Mouse (Mus musculus) liver, adult 2 months (tissue): ENCODE data around the gene Lrig1. TPM values are rescaled to one million over a fixed set of nuclear protein-coding genes. Genes with fewer than 3 reads are reported as not detected.

Source experiments
- DNase-seq: peaks from one replicate; pipeline ENCODE4 v3.0.0-alpha.2; 2011; ENCODE audit warnings: low read depth, low spot score; ENCODE audit errors: extremely low read depth
- H3K27ac ChIP-seq: fragments of 200-500 bp; replicated peaks from 2 replicates; pipeline ENCODE4 v1.5.1; 2012; ENCODE audit warnings: low read depth, mild to moderate bottlenecking, control low read depth, inconsistent platforms, low read length; ENCODE audit not compliant: insufficient read depth
- H3K27me3 ChIP-seq: fragments of 200-500 bp; 2 replicates; pipeline ENCODE4 v1.6.1; 2012; ENCODE audit warnings: mild to moderate bottlenecking, moderate library complexity, low read length, inconsistent platforms; ENCODE audit not compliant: control insufficient read depth, insufficient read depth
- H3K36me3 ChIP-seq: fragments of 200-500 bp; 2 replicates; pipeline ENCODE4 v1.6.1; 2012; ENCODE audit warnings: low read length, inconsistent platforms; ENCODE audit not compliant: control insufficient read depth, insufficient read depth
- H3K4me1 ChIP-seq: fragments of 200-500 bp; 2 replicates; pipeline ENCODE4 v1.6.1; 2011; ENCODE audit warnings: low read length; ENCODE audit not compliant: control insufficient read depth, insufficient read depth
- H3K4me3 ChIP-seq: fragments of 200-500 bp; 2 replicates; pipeline ENCODE4 v1.5.1; 2011; ENCODE audit warnings: low read depth, mild to moderate bottlenecking, control low read depth, low read length, moderate library complexity; ENCODE audit not compliant: insufficient read depth
- H3K79me2 ChIP-seq: fragments of 200-500 bp; 2 replicates; pipeline ENCODE4 v1.6.1; 2012; ENCODE audit warnings: inconsistent platforms, mild to moderate bottlenecking, low read length, moderate library complexity; ENCODE audit not compliant: control insufficient read depth, insufficient read depth
- H3K9ac ChIP-seq: fragments of 200-500 bp; 2 replicates; pipeline ENCODE4 v1.6.1; 2012; ENCODE audit warnings: low read depth, mild to moderate bottlenecking, control low read depth, inconsistent platforms, low read length
- CTCF ChIP-seq: fragments of 200-500 bp; IDR thresholded peaks from 2 replicates; pipeline ENCODE4 v1.5.1; 2011; ENCODE audit warnings: low read depth, low read length, control low read depth
- POLR2A ChIP-seq: fragments of 200-500 bp; IDR thresholded peaks from 2 replicates; pipeline ENCODE4 v1.6.1; 2011; ENCODE audit warnings: low read length, control low read depth; ENCODE audit not compliant: insufficient read depth; ENCODE audit errors: extremely low read depth
- WGBS: fragments of 180-500 bp; shearing (Covaris S2); methylation state at CpG from one replicate; pipeline ENCODE4 v1.1.7; 2018; 5-methylcytosine and 5-hydroxymethylcytosine counted together
- polyA plus RNA-seq: library from polyadenylated mRNA; depleted of rRNA; stranded (reverse); fragments of >200 nt; gene quantifications from 2 replicates; pipeline ENCODE4 v1.2.3, GENCODE M21; 2012
- total RNA-seq: library from RNA; depleted of rRNA; stranded (reverse); fragments of >200 nt; gene quantifications from 2 replicates; pipeline ENCODE4 v1.2.3, GENCODE M21; 2014

The Lrig1 gene
- total and polyA plus RNA-seq, 2 experiments = 12.4 to 14.8 TPM

DNA sequence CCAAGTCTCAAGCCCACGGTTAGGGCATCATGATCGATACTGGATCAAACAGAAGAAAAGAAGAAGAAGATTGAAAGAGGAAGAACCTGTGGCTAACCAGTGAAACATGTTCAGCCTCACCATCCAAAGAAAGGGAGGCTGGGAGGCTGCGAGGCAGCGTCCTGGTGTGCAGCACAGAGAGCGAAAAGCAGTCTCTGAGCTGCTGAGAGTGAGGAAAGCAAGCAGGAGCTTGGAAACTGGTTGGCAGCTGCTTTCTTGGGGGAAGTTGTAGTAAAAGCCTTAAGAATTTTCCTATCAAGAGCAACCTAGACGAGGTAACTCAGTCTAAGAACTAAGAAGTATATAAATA lies 17.7 kb downstream of the Lrig1 start:
- H3K4me1 ChIP-seq = peaks cover 53% of the 10 kb centered on the region
- H3K9ac ChIP-seq = peak overlapping the region; percentile 7; the same call in 1 of the 2 replicates
- peaks cover 60% of the 10 kb centered on the region for H3K79me2 ChIP-seq
- TF ChIP-seq POLR2A = no peak
- TF ChIP-seq CTCF = no peak
- WGBS = 56% methylated on average over 6 of the region's 6 CpGs
- H3K4me3 ChIP-seq = no peak overlapping the region
- no peaks in the 10 kb centered on the region for H3K27me3 ChIP-seq
- peak overlapping the region; percentile 91 for H3K27ac ChIP-seq
- no peaks in the 10 kb centered on the region for H3K36me3 ChIP-seq
- DNase-seq = no peak

DNA sequence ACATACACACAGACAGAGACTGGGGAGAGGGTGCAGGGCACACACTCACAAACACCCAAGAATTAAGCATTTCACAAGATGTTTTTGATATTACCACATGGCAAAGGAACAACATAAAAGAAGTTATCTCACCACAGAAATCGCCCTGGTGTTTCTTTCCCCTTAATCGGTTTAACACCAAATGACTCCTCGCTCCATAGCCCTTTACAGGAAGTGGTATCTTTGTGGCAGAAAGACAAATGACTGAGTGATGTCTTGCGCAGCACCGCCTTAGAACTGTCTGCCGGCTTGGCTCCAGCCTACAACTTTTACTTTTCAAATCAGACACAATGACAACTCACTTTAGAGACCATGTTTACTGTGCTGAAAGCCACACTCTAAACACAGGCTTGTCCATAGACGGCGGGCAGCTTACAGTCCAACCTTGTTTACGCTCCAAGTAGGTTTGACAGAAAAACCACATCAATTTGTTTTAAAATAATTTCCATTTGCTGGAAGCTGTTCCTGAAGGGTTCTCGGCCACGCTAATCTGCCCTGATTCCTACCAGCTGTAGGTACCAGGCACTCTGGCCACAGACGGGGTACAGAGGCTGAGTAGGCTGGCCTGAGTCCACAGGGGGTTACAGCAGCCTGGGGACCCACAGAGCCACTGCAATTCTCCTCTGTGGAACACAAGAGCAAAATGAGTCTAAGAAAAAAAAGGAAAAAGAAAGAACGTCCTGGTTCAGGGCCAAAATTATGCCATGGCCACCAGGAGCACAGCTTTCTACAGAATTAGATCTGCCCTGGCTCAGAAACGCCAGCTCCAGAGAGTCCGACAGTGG lies 18.3 kb downstream of the Lrig1 start:
- no peak for DNase-seq
- Histone ChIP-seq H3K79me2 (peaks cover 54% of the 10 kb centered on the region), H3K36me3 (no peaks in the 10 kb centered on the region), H3K27ac (peak overlapping the region; percentile 91), H3K4me3 (peak overlapping the region; percentile 12; the same call in 1 of the 2 replicates), H3K27me3 (no peaks in the 10 kb centered on the region), H3K9ac (peak overlapping the region; percentile 57), H3K4me1 (peaks cover 52% of the 10 kb centered on the region)
- WGBS = 12% methylated on average over 15 of the region's 15 CpGs
- TF ChIP-seq POLR2A = no peak
- no peak for TF ChIP-seq CTCF

DNA sequence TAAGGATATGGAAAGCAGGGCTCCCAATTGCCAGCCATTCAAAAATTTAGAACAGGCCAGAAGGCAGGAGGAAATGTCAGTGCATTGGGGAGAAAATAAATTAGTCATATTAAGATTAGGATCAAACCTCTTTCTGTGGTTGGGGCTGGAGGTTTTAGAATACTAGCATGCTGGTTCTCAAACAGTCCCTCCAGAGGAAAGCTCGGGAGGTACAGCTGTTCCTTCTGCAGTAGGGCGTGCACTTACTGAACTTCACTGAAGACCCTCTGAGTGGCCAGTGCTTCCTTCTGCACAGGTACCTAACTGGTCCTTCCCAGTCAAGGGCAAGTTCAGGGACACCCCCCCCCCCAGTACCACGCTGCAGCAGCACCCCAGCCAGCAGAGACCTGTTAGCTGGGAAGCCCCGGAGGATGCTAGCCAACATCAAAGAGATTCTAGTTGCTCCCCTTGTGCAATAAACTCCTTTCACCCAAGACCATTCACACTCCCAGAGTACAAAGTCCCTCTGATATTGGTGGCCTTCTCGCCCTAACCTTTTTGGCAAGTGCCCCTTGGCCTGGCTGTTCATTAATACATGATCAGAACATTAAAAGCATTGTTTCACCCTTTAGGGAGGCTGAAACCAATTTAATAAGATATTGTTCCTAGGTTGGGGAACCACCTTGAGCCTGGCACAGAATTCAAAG lies 19.1 kb downstream of the Lrig1 start:
- H3K9ac ChIP-seq = peak overlapping the region; percentile 31; the same call in 1 of the 2 replicates
- H3K27me3 ChIP-seq = no peaks in the 10 kb centered on the region
- H3K27ac ChIP-seq = peak overlapping the region; percentile 91
- H3K4me3 ChIP-seq = no peak overlapping the region
- 25% methylated on average over 5 of the region's 5 CpGs for WGBS
- TF ChIP-seq CTCF (no peak), POLR2A (no peak)
- H3K36me3 ChIP-seq = no peaks in the 10 kb centered on the region
- H3K4me1 ChIP-seq = peaks cover 55% of the 10 kb centered on the region
- peaks cover 49% of the 10 kb centered on the region for H3K79me2 ChIP-seq
- DNase-seq = peak; percentile 96

DNA sequence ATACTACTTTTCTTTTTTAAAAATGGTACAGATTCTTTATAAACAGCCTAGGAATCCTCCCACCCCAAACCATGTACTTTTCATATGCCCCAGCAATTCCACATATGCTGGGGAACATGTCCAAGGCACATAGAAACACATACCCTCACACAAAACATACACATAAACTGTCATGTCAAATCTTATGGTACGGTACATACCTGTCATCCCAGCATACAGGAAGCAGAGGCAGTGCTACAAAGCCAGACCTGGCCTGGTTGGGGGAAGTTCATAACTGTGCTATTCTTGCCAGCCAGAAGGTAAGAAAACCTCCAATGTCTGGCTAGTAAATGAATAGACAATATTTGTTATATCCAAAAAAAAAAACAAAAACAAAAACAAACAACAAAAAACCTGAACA lies 20.7 kb downstream of the Lrig1 start:
- peaks cover 43% of the 10 kb centered on the region for H3K79me2 ChIP-seq
- DNase-seq = no peak
- WGBS = 90% methylated on average over 1 of the region's 1 CpGs
- H3K9ac ChIP-seq = no peak overlapping the region
- peaks cover 53% of the 10 kb centered on the region for H3K4me1 ChIP-seq
- no peaks in the 10 kb centered on the region for H3K27me3 ChIP-seq
- H3K27ac ChIP-seq = no peak overlapping the region
- no peak for TF ChIP-seq POLR2A
- no peak for TF ChIP-seq CTCF
- no peaks in the 10 kb centered on the region for H3K36me3 ChIP-seq
- H3K4me3 ChIP-seq = no peak overlapping the region

DNA sequence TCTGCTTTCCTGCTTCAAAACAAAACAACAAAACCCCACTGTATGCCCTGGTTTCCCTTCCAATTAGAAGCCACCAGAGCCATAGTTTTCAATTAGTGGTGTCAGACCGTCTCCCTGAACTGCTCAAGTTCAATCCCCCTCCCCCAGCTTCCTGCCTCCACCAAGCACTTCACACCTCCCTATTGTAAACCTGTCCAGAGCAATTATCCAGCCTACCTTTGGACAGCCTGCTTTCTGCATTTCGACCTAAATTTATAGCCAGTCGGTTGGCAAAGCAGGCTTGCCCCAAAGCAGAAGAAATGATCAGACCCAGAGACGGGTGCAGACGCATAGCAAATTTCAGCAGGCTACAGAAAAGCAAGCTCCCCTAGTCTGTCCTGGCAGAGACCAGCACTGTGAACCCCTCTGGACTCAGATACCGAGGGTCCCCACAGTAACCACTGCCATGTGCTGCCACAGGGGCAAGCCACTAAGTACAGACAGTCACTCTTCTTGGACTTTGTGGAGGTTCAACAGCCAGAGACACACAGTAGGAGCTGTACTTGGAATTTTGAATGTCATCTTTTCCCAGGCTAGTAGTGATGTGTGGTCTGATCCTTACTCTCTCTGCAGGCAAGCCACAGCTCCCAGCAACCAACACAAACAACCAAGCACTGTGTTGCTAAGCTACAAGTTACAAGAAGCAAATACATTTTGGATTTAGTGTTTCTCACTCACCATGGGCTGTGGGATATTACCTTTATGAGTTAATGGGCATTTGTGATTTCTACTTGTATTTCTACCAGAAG lies 21.4 kb downstream of the Lrig1 start:
- peaks cover 46% of the 10 kb centered on the region for H3K4me1 ChIP-seq
- no peak for DNase-seq
- H3K79me2 ChIP-seq = peaks cover 43% of the 10 kb centered on the region; the same call in 1 of the 2 replicates
- H3K27ac ChIP-seq = no peak overlapping the region
- TF ChIP-seq POLR2A = no peak
- no peak for TF ChIP-seq CTCF
- H3K36me3 ChIP-seq = no peaks in the 10 kb centered on the region
- WGBS = 54% methylated on average over 6 of the region's 6 CpGs
- H3K27me3 ChIP-seq = no peaks in the 10 kb centered on the region
- no peak overlapping the region for H3K4me3 ChIP-seq
- no peak overlapping the region for H3K9ac ChIP-seq
